Mouse (Mus musculus) G1E (cell line): Measurements from ENCODE around the gene Mcl1. TPM values are rescaled to one million over a fixed set of nuclear protein-coding genes. Genes with fewer than 3 reads are reported as not detected.

Experiments
- ATAC-seq: 2 replicates; pipeline ENCODE4 v1.8.0; 2016; ENCODE audit warnings: mild to moderate bottlenecking; ENCODE audit not compliant: insufficient number of reproducible peaks, poor library complexity, low FRiP score, severe bottlenecking; ENCODE audit errors: extremely low read depth
- DNase-seq: peaks from one replicate; pipeline ENCODE4 v3.0.0; 2012; ENCODE audit warnings: low spot score
- H3K27me3 ChIP-seq: 2 replicates; pipeline ENCODE4 v1.6.1; 2012; ENCODE audit warnings: mild to moderate bottlenecking, low read length, inconsistent platforms; ENCODE audit not compliant: insufficient read depth
- H3K36me3 ChIP-seq: replicated peaks from 2 replicates; pipeline ENCODE3; 2012; ENCODE audit warnings: mild to moderate bottlenecking, inconsistent platforms
- H3K4me1 ChIP-seq: 2 replicates; pipeline ENCODE4 v1.6.1; 2012; ENCODE audit warnings: low read depth, low read length, inconsistent platforms, mixed read lengths; ENCODE audit not compliant: insufficient read depth
- H3K4me3 ChIP-seq: 2 replicates; pipeline ENCODE4 v1.5.1; 2012; ENCODE audit warnings: low read depth, mild to moderate bottlenecking, inconsistent platforms, low read length, moderate library complexity, mixed read lengths
- H3K9me3 ChIP-seq: replicated peaks from 2 replicates; pipeline ENCODE4 v1.6.1; 2012; ENCODE audit warnings: inconsistent platforms
- CTCF ChIP-seq: IDR thresholded peaks from 2 replicates; pipeline ENCODE4 v1.5.1; 2012; ENCODE audit warnings: low read depth, low read length, inconsistent platforms, mixed read lengths
- GATA1 ChIP-seq: IDR thresholded peaks from 2 replicates; pipeline ENCODE4 v1.6.1; 2012; ENCODE audit warnings: borderline replicate concordance, low read length, inconsistent platforms, mixed read lengths
- GATA2 ChIP-seq: IDR thresholded peaks from 2 replicates; pipeline ENCODE4 v1.6.1; 2012; ENCODE audit warnings: low read depth, low read length, inconsistent platforms, borderline replicate concordance
- POLR2AphosphoS5 ChIP-seq: IDR thresholded peaks from 2 replicates; pipeline ENCODE4 v1.6.1; 2012; ENCODE audit warnings: low read depth, low read length, inconsistent platforms; ENCODE audit not compliant: insufficient replicate concordance
- TAL1 ChIP-seq: conservative IDR thresholded peaks from 2 replicates; pipeline ENCODE4 v1.6.1; 2012; ENCODE audit warnings: low read depth, low read length, inconsistent platforms, mixed read lengths
- polyA plus RNA-seq: library from polyadenylated mRNA; stranded (reverse); fragments of >175 nt; gene quantifications from 2 replicates; pipeline ENCODE4 v1.2.3, GENCODE M21; 2012
- total RNA-seq, 2 experiments: library from RNA; stranded (forward) in 1 of 2; stranded (reverse) in 1 of 2; fragments of 200-1000 nt in 1 of 2; fragments of >200 nt in 1 of 2; fragmentation: Nextera tagmentation in 1 of 2; gene quantifications; 2 replicates each; pipeline ENCODE4 v1.2.3; 2014 to 2017

The Mcl1 gene
- total and polyA plus RNA-seq, 3 experiments, result 264 to 296 (median 280) TPM

- peaks cover 23% of the 10 kb centered on the region for H3K4me1 ChIP-seq
- no peak for ATAC-seq
Measured at GRCm38 (mm10) chr3:95635636-95636035, 23.0 kb upstream of the Mcl1 start.

GRCm38 (mm10) chr3:95636072-95636471 is 22.5 kb upstream of the Mcl1 start:
- peaks cover 96% of the 10 kb centered on the region for H3K36me3 ChIP-seq
- no peaks in the 10 kb centered on the region for H3K27me3 ChIP-seq
- H3K4me3 ChIP-seq, result no peak overlapping the region
- H3K4me1 ChIP-seq, result peaks cover 23% of the 10 kb centered on the region
- ATAC-seq (no peak), DNase-seq (no peak)
- TF ChIP-seq GATA2 (no peak), GATA1 (no peak), POLR2AphosphoS5 (no peak), CTCF (no peak), TAL1 (no peak)
- H3K9me3 ChIP-seq, result no peaks in the 10 kb centered on the region

More at GRCm38 (mm10) chr3:95635636-95636035, 23.0 kb upstream of the Mcl1 start:
- Histone ChIP-seq H3K4me3 (no peak overlapping the region), H3K9me3 (no peaks in the 10 kb centered on the region), H3K36me3 (peaks cover 97% of the 10 kb centered on the region), H3K27me3 (no peaks in the 10 kb centered on the region)
- DNase-seq, result no peak
- TF ChIP-seq CTCF, result no peak
- TF ChIP-seq GATA2, result no peak
- no peak for TF ChIP-seq TAL1
- no peak for TF ChIP-seq POLR2AphosphoS5
- no peak for TF ChIP-seq GATA1

GRCm38 (mm10) chr3:95639694-95640093 is 18.9 kb upstream of the Mcl1 start:
- DNase-seq (no peak), ATAC-seq (no peak)
- Histone ChIP-seq H3K27me3 (no peaks in the 10 kb centered on the region), H3K4me3 (no peak overlapping the region), H3K4me1 (peaks cover 48% of the 10 kb centered on the region), H3K36me3 (peaks cover 73% of the 10 kb centered on the region), H3K9me3 (no peaks in the 10 kb centered on the region)
- TF ChIP-seq POLR2AphosphoS5 (no peak), TAL1 (no peak), GATA1 (no peak), CTCF (no peak), GATA2 (no peak)

- no peak for TF ChIP-seq CTCF
- TF ChIP-seq GATA2, result no peak
- TF ChIP-seq GATA1, result no peak
- no peak for TF ChIP-seq POLR2AphosphoS5
- peak; percentile 79 for TF ChIP-seq TAL1
- ATAC-seq (peak; percentile 46), DNase-seq (peak; percentile 22)
- Histone ChIP-seq H3K36me3 (peaks cover 41% of the 10 kb centered on the region), H3K4me1 (peaks cover 54% of the 10 kb centered on the region), H3K9me3 (no peaks in the 10 kb centered on the region), H3K27me3 (no peaks in the 10 kb centered on the region), H3K4me3 (no peak overlapping the region)
Measured at GRCm38 (mm10) chr3:95643097-95643496, 15.5 kb upstream of the Mcl1 start.

GRCm38 (mm10) chr3:95645313-95646235 is 13.0 kb upstream of the Mcl1 start:
- TF ChIP-seq CTCF (no peak), GATA1 (no peak), GATA2 (no peak), TAL1 (peak; percentile 44; the same call in 1 of the 2 replicates)
- peak; percentile 84 for ATAC-seq

DNA sequence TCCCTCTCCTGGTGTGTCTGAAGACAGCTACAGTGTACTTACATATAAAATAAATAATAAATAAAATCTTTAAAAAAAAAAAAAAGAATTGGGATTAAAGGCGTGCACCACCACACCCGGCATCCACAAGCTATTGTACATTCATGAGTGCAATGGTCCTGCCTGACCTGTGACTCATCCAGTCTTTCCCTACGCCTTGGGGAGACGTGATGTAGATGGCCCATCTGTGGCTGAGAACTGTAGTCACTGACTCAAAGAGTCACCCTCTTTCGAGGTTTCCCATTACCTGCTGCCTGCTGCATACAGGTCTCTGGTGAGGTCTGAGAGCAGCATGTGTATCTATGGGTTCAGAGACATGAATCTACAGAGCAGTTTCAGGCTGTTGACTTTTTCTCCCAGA is 10.6 kb upstream of the Mcl1 start:
- TF ChIP-seq CTCF (no peak), GATA2 (no peak), TAL1 (no peak), GATA1 (no peak), POLR2AphosphoS5 (no peak)
- H3K4me3 ChIP-seq, result no peak overlapping the region
- DNase-seq (no peak), ATAC-seq (no peak)
- no peaks in the 10 kb centered on the region for H3K9me3 ChIP-seq
- H3K36me3 ChIP-seq, result peaks cover 8% of the 10 kb centered on the region
- H3K4me1 ChIP-seq, result peaks cover 62% of the 10 kb centered on the region
- H3K27me3 ChIP-seq, result no peaks in the 10 kb centered on the region

More at GRCm38 (mm10) chr3:95645313-95646235, 13.0 kb upstream of the Mcl1 start:
- no peaks in the 10 kb centered on the region for H3K9me3 ChIP-seq
- no peak overlapping the region; the same call in 1 of the 2 replicates for H3K4me3 ChIP-seq
- peaks cover 53% of the 10 kb centered on the region for H3K4me1 ChIP-seq
- H3K27me3 ChIP-seq, result no peaks in the 10 kb centered on the region
- H3K36me3 ChIP-seq, result peaks cover 23% of the 10 kb centered on the region
- DNase-seq, result peak; percentile 78
